Mouse (Mus musculus) hindbrain, embryonic 10.5 days (tissue): ENCODE results near the gene Pafah2. TPM values are rescaled to one million over a fixed set of nuclear protein-coding genes. Genes with fewer than 3 reads are reported as not detected.
A peak's percentile ranks its signal among the peaks of the same experiment; 100 is the strongest.

ENCODE experiments used
- DNase-seq: peaks from one replicate; pipeline ENCODE4 v3.0.0-alpha.2; 2017; ENCODE audit warnings: low spot score
- H3K27ac ChIP-seq: fragments of 300-500 bp; sonication (generic); 2 replicates; pipeline ENCODE4 v1.5.1; 2016; ENCODE audit warnings: mild to moderate bottlenecking, moderate library complexity
- H3K27me3 ChIP-seq: fragments of 300-500 bp; sonication (generic); 2 replicates; pipeline ENCODE4 v1.6.1; 2016; ENCODE audit warnings: mild to moderate bottlenecking; ENCODE audit not compliant: poor library complexity, insufficient read depth, severe bottlenecking
- H3K36me3 ChIP-seq: fragments of 300-500 bp; sonication (generic); 2 replicates; pipeline ENCODE4 v1.6.1; 2016; ENCODE audit warnings: mild to moderate bottlenecking, moderate library complexity
- H3K4me1 ChIP-seq: fragments of 300-500 bp; sonication (generic); replicated peaks from 2 replicates; pipeline ENCODE4 v1.6.1; 2016; ENCODE audit warnings: mild to moderate bottlenecking
- H3K4me3 ChIP-seq: fragments of 300-500 bp; sonication (generic); 2 replicates; pipeline ENCODE4 v1.5.1; 2016; ENCODE audit warnings: mild to moderate bottlenecking, moderate library complexity
- H3K9me3 ChIP-seq: fragments of 300-500 bp; sonication (generic); 2 replicates; pipeline ENCODE4 v1.6.1; 2016; ENCODE audit warnings: mild to moderate bottlenecking, moderate library complexity
- WGBS: fragments of 180-500 bp; shearing (Covaris S2); methylation state at CpG from one replicate; pipeline ENCODE4 v1.1.7; 2016; 5-methylcytosine and 5-hydroxymethylcytosine counted together
- polyA plus RNA-seq: library from polyadenylated mRNA; unstranded; fragments of >200 nt; fragmentation: Nextera tagmentation; extraction: Ambion mirVana; gene quantifications from 2 replicates; pipeline ENCODE4 v1.2.1, GENCODE M21; 2016

Gene Pafah2
- polyA plus RNA-seq, 1 experiment from 2014 or later, result 7.9 TPM

- Histone ChIP-seq H3K9me3 (no peaks in the 10 kb centered on the region), H3K27me3 (peaks cover 10% of the 10 kb centered on the region; the same call in 1 of the 2 replicates), H3K27ac (0 out of 2 replicates have a peak overlapping the region, but pooled peaks have one; percentile 8), H3K4me3 (no peak overlapping the region), H3K4me1 (peaks cover 44% of the 10 kb centered on the region), H3K36me3 (no peaks in the 10 kb centered on the region)
- WGBS, result 83% methylated on average over 16 of the region's 16 CpGs
- no peak for DNase-seq
Measured at GRCm38 (mm10) chr4:134402571-134403262, 6.6 kb downstream of the Pafah2 start.

DNA sequence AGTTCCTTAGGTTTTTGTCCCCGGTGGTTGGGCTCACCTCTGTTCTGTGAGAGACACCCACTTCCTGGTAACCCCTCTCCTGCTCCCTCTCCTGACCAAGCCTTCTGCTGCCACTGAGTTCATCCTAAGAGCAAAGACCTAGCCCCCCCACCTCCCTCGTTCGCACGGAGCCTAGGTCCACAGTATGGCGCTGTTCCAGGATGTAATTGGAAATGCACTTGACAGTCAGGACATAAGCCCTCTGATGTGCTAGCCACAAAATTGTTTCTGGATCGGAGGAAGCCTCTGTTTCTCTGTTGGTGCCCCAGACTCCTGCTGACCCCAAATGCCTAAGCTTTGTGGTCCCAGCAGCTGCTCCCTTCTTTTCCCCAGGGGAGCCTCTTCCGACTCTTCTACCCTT is 7.6 kb downstream of the Pafah2 start:
- Histone ChIP-seq H3K36me3 (no peaks in the 10 kb centered on the region), H3K4me3 (no peak overlapping the region), H3K27me3 (peaks cover 10% of the 10 kb centered on the region; the same call in 1 of the 2 replicates), H3K27ac (0 out of 2 replicates have a peak overlapping the region, but pooled peaks have one; percentile 16), H3K9me3 (no peaks in the 10 kb centered on the region), H3K4me1 (peaks cover 47% of the 10 kb centered on the region)
- 55% methylated on average over 7 of the region's 7 CpGs for WGBS
- no peak for DNase-seq

DNA sequence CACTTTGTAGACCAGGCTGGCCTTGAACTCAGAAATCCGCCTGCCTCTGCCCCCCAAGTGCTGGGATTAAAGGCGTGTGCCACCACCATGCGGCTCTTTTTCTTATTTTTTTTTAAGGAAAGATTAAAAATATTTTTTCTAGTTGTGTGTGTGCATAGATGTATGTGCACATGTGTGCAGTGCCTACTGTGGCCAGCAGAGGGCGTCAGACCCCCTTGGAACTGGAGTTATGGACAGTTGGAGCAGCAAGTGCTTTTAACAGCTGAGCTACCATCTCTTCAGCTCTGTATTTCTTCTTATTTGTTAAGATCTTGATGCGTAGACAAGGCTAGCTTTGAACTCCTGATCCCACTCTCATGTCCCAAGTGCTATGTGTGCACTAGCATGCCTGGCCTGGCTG is 13.2 kb downstream of the Pafah2 start:
- no peak overlapping the region for H3K4me3 ChIP-seq
- WGBS, result 72% methylated on average over 5 of the region's 5 CpGs
- peaks cover 13% of the 10 kb centered on the region for H3K36me3 ChIP-seq
- H3K9me3 ChIP-seq, result 0 out of 2 replicates have a peak, but pooled peaks cover 8% of the 10 kb centered on the region
- no peaks in the 10 kb centered on the region for H3K27me3 ChIP-seq
- peak; percentile 25 for DNase-seq
- 0 out of 2 replicates have a peak, but pooled peaks cover 11% of the 10 kb centered on the region for H3K4me1 ChIP-seq
- no peak overlapping the region for H3K27ac ChIP-seq

DNA sequence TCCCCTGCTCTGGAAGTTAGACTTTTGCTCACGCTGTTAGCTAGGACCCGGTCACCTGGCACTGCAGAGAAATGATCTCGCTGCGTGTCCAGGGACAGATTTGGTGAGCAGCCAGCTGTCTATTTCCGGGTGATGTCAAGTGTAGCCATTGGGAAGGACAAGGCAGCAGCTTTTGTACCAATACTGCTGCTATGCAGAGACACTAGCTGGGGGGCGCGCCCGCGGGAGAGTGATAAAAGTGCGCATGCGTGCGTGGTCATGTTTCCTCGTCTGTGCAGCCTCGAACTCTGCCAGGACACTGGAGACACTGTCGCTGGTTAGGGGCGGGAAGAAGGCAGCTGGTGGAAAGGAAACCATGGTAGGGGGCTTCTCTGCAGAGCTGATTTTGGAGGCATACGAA is 20.1 kb downstream of the Pafah2 start:
- peak overlapping the region; percentile 59; the same call in 1 of the 2 replicates for H3K27ac ChIP-seq
- H3K9me3 ChIP-seq, result no peaks in the 10 kb centered on the region
- no peak overlapping the region for H3K4me3 ChIP-seq
- H3K4me1 ChIP-seq, result peaks cover 13% of the 10 kb centered on the region
- 87% methylated on average over 17 of the region's 17 CpGs for WGBS
- peaks cover 27% of the 10 kb centered on the region for H3K36me3 ChIP-seq
- no peaks in the 10 kb centered on the region for H3K27me3 ChIP-seq
- no peak for DNase-seq

- no peak overlapping the region for H3K4me3 ChIP-seq
- peak overlapping the region; percentile 59 for H3K27ac ChIP-seq
- no peak for DNase-seq
- 71% methylated on average over 15 of the region's 15 CpGs for WGBS
- no peaks in the 10 kb centered on the region for H3K9me3 ChIP-seq
- H3K27me3 ChIP-seq, result no peaks in the 10 kb centered on the region
- peaks cover 23% of the 10 kb centered on the region for H3K36me3 ChIP-seq
- H3K4me1 ChIP-seq, result peaks cover 12% of the 10 kb centered on the region
Measured at GRCm38 (mm10) chr4:134416602-134417001, 20.5 kb downstream of the Pafah2 start.

GRCm38 (mm10) chr4:134417111-134417510 is 21.0 kb downstream of the Pafah2 start:
- H3K9me3 ChIP-seq, result no peaks in the 10 kb centered on the region
- H3K27me3 ChIP-seq, result no peaks in the 10 kb centered on the region
- peaks cover 14% of the 10 kb centered on the region for H3K4me1 ChIP-seq
- WGBS, result 73% methylated on average over 7 of the region's 7 CpGs
- no peak overlapping the region for H3K4me3 ChIP-seq
- peaks cover 21% of the 10 kb centered on the region for H3K36me3 ChIP-seq
- no peak for DNase-seq
- H3K27ac ChIP-seq, result peak overlapping the region; percentile 59

DNA sequence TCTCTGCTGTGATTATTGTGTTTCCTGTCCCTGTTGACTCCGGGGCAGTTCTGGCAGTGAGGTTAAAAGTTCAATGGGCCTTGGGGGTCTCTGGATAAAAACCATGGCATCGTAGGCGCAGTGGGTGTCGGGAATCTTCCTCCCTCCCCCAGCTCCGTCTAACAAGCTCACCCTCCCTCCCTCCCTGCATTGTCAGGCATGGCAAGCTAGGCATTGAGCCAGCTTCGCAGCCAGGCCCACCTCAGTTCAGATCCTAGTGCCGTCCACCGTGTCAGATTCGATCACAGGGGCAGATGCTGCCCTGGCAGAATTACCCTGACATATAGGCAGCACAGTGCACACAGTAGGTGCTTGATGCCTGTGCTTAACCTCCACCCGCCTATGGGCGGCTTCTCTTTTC is 25.9 kb downstream of the Pafah2 start:
- H3K27me3 ChIP-seq, result no peaks in the 10 kb centered on the region; the same call in 1 of the 2 replicates
- H3K4me1 ChIP-seq, result peaks cover 22% of the 10 kb centered on the region
- no peak for DNase-seq
- no peaks in the 10 kb centered on the region for H3K9me3 ChIP-seq
- no peak overlapping the region; the same call in 1 of the 2 replicates for H3K27ac ChIP-seq
- H3K36me3 ChIP-seq, result peaks cover 26% of the 10 kb centered on the region
- no peak overlapping the region for H3K4me3 ChIP-seq
- 68% methylated on average over 11 of the region's 11 CpGs for WGBS

GRCm38 (mm10) chr4:134423949-134424348 is 27.8 kb downstream of the Pafah2 start:
- peaks cover 19% of the 10 kb centered on the region for H3K4me1 ChIP-seq
- H3K27ac ChIP-seq, result no peak overlapping the region
- H3K36me3 ChIP-seq, result peaks cover 15% of the 10 kb centered on the region; the same call in 1 of the 2 replicates
- no peak for DNase-seq
- 80% methylated on average over 7 of the region's 7 CpGs for WGBS
- no peak overlapping the region for H3K4me3 ChIP-seq
- H3K27me3 ChIP-seq, result no peaks in the 10 kb centered on the region; the same call in 1 of the 2 replicates
- no peaks in the 10 kb centered on the region for H3K9me3 ChIP-seq

- no peak for DNase-seq
- H3K9me3 ChIP-seq, result no peaks in the 10 kb centered on the region
- H3K4me1 ChIP-seq, result peaks cover 26% of the 10 kb centered on the region
- no peak overlapping the region for H3K4me3 ChIP-seq
- H3K36me3 ChIP-seq, result peaks cover 15% of the 10 kb centered on the region; the same call in 1 of the 2 replicates
- peak overlapping the region; percentile 37; the same call in 1 of the 2 replicates for H3K27ac ChIP-seq
- H3K27me3 ChIP-seq, result no peaks in the 10 kb centered on the region; the same call in 1 of the 2 replicates
- WGBS, result 70% methylated on average over 7 of the region's 7 CpGs
Measured at GRCm38 (mm10) chr4:134425088-134425487, 29.0 kb downstream of the Pafah2 start.

- Histone ChIP-seq H3K27ac (peak overlapping the region; percentile 88), H3K27me3 (no peaks in the 10 kb centered on the region), H3K4me1 (peaks cover 48% of the 10 kb centered on the region), H3K9me3 (no peaks in the 10 kb centered on the region), H3K36me3 (peaks cover 6% of the 10 kb centered on the region; the same call in 1 of the 2 replicates), H3K4me3 (peak overlapping the region; percentile 4; the same call in 1 of the 2 replicates)
- peak; percentile 84 for DNase-seq
- 42% methylated on average over 23 of the region's 23 CpGs for WGBS
Measured at GRCm38 (mm10) chr4:134430381-134431004, 34.4 kb downstream of the Pafah2 start.

DNA sequence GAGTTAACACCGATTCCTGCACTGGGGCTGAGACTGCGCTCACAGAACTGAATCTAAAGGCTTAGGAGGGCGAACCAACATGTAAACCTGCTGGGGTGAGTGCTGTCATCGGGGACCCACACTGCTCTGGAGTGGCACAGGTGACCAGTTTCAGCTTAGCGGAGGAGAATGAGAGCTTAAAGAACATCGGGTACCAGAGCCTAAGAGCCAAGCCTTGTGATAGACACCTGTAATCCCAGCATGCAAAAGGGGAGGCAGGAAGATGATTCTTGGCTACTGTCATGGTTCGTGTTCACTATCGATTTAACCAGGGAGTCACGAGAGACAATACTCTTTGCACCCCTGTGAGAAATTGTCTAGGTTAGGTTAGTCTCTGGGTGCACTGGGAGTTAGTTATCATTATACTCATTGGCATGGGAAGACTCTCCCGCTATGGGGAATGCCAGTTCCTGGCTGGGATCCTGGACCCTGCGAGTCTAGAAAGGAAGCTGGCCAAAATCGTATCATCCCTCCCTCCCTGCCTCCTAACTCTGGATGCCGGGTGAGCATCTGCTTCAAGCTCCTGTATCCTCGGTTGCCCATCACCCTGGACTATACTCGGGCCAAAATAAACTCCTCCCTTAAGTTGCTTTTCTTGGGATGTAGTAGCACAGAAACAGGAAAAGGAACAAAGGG is 36.7 kb downstream of the Pafah2 start:
- Histone ChIP-seq H3K27me3 (no peaks in the 10 kb centered on the region), H3K4me1 (peaks cover 51% of the 10 kb centered on the region), H3K9me3 (no peaks in the 10 kb centered on the region), H3K36me3 (no peaks in the 10 kb centered on the region), H3K4me3 (no peak overlapping the region), H3K27ac (peak overlapping the region; percentile 53; the same call in 1 of the 2 replicates)
- 89% methylated on average over 15 of the region's 15 CpGs for WGBS
- no peak for DNase-seq

DNA sequence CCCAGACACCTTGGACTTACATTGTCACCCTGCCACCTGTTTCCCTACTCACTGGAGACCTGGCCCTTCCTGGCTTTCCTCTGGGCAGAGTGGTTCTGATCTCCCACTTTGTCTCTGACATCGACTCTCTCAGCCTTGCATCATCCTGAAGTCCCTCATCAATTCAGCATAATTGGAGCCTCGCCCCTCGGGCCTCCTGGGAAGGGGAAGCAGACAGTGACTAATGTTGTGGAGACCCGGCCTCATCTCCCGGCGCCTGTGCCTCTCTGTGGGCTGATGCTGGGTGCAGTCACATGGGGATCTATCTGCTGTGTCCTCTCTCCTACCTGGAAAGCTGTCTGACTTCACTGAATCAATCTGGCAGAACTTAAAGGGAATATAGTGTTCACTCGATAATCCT is 40.1 kb downstream of the Pafah2 start:
- 55% methylated on average over 7 of the region's 7 CpGs for WGBS
- H3K36me3 ChIP-seq, result no peaks in the 10 kb centered on the region

More for the DNA sequence above, 40.1 kb downstream of the Pafah2 start:
- Histone ChIP-seq H3K4me1 (peaks cover 34% of the 10 kb centered on the region), H3K27me3 (no peaks in the 10 kb centered on the region), H3K27ac (no peak overlapping the region), H3K4me3 (no peak overlapping the region), H3K9me3 (no peaks in the 10 kb centered on the region)
- DNase-seq, result peak; percentile 36
